Mouse (Mus musculus) cerebellum, adult 9-11 months (tissue): ENCODE data around the gene Pxn.
A peak's percentile ranks its signal among the peaks of the same experiment; 100 is the strongest.
"Not testable (repeated sequence)": the region's sequence is repeated elsewhere in the genome, so short reads cannot be mapped to it uniquely, and the experiment has no call there.

Experiments
- DNase-seq: peaks from one replicate; pipeline ENCODE4 v3.0.0; 2022

The Pxn gene

GRCm38 (mm10) chr5:115487353-115487752, 19.1 kb upstream of the Pxn start:
- DNase-seq, result peak; percentile 50

GRCm38 (mm10) chr5:115487942-115488580, 18.4 kb upstream of the Pxn start:
- peak; percentile 45 for DNase-seq

- DNase-seq, result peak; percentile 89
Observed at GRCm38 (mm10) chr5:115488841-115489698, 17.4 kb upstream of the Pxn start.

- DNase-seq, result peak; percentile 95
Observed at GRCm38 (mm10) chr5:115489699-115490637, 16.5 kb upstream of the Pxn start.

DNA sequence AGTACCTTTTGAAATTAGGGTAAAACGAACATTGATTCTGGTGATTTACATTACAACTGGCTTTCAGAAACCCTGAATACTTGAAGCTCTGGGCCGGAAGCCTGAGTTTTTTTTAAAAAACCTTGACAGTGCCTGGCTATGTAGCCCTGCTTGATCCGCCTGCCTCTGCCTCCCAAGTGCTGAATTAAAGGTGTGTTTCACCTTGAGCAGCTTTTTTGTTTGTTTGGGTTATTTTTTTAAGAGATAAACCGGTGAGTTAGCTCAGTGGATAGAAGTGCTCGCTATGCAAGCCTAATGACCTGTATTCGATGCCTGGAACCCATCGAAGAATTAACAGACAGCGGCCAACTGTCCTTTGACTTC, 15.9 kb upstream of the Pxn start:
- DNase-seq, result peak; percentile 32

DNA sequence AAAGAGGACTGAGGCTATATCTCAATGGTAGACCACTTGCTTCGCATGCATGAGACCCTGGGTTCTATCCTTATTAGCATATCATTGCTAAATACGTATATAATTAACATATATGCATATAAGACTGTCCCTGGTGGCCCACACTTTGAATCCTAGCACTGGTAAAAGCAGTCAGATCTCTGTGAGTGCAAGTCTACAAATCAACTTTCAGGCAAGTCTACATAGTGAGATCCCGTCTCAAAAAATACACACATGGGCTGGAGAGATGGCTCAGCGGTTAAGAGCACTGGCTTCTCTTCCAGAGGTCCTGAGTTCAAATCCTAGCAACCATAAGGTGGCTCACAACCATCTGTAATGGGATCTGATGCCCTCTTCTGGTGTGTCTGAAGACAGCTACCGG, 15.4 kb upstream of the Pxn start:
- no peak for DNase-seq

GRCm38 (mm10) chr5:115491771-115492322, 14.6 kb upstream of the Pxn start:
- DNase-seq, result peak; percentile 79

DNA sequence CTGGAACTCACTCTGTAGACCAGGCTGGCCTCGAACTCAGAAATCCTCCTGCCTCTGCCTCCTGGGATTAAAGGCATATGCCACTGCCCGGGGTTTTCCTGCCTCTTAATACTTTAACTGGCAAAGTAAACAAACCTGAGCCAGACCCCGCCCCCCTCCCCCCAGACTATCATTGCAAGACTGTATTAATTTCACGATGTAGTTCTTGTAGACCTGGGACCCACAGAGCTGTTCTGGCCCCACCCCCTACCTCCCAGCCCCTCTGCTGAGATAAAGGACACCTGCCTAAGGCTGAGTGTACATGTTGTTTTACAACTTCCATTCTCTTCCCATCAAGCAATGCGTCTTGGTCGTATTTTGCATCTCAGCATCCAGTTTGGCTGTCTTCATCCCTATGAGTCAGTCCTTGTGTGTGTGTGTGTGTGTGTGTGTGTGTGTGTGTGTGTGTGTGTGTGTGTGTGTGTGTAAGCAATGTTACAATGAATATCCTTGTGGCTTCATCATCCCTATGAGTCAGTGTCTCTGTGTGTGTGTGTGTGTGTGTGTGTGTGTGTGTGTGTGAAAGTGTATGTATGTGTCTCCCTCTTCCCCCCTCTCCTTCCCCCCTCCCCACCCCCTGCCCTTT, 13.7 kb upstream of the Pxn start:
- DNase-seq, result no peak

GRCm38 (mm10) chr5:115493441-115493840, 13.0 kb upstream of the Pxn start:
- no peak for DNase-seq

DNA sequence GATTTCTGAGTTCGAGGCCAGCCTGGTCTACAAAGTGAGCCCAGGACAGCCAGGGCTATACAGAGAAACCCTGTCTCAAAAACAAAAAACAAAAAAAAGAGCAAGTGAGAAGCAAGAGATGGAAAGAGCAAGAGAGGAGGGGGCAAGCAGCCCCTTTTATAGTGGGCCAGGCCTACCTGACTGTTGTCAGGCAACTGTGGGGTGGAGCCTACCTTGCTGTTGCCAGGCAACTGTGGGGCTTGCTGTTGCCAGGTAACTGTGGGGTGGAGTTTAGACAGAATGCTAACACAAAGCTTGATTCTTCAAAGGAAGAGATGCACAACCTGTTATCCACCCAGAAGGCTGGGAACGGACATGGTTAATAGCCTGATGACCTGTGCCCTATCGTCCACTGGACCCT, 10.9 kb upstream of the Pxn start:
- DNase-seq, result not testable (repeated sequence)

DNA sequence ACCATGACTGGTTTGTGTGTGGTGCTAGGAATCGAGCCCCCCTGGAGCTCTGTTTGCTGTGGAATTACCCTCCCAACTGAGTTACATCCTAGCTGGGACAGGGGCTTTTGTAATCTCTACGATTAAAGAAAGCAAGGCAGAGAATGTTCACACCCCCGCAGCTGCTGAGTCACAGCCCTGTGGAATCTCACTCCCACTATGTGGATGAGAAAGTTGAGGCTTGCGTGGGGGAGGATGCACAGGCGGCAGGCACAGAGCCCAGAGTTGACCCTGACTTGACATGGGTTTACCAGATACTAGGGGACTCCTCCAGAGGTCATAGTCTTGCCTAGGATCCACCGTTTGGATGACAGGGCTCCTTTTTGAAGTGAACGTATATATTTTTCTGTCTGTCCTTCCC, 9.4 kb upstream of the Pxn start:
- no peak for DNase-seq

DNA sequence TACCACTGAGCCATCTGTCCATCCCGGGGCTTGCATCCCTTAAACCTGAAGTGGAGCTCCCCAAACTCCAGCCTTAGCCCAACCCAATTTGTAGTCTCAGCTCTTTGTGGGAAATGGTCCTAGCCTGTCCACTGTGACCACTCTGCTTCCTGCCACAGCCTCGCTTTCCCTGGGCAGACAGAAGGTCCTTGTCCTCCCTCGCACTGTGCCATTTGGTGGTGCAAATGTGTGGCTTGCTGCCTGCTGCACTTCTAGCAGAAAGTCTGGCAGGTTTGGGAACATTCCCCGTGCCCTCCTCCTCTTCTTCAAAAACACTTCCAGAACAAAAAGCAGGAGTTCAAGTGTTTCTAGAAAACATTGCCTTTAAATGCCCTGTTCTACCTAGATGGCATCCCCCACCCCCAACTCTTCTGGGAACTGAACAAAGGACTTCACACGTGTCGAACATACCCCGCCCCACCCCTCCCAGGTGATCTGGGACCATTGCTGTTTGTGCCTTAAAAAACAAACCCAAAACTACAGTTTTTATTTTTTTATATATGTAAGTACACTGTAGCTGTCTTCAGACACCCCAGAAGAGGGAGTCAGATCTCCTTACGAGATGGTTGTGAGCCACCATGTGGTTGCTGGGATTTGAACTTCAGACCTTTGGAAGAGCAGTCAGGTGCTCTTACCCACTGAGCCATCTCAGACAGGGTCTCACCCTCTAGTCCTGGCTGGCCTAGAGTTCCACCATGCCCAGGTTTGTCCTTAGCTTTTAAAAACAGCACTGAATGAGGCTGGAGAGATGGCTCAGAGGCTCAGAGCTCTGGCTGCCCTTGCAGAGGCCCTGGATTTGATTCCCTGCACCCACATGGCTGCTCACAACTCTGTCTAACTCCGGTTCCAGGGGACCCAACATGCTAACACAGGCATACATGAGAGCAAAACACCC, 7.9 kb upstream of the Pxn start:
- no peak for DNase-seq

GRCm38 (mm10) chr5:115500383-115500935, 6.0 kb upstream of the Pxn start:
- no peak for DNase-seq

DNA sequence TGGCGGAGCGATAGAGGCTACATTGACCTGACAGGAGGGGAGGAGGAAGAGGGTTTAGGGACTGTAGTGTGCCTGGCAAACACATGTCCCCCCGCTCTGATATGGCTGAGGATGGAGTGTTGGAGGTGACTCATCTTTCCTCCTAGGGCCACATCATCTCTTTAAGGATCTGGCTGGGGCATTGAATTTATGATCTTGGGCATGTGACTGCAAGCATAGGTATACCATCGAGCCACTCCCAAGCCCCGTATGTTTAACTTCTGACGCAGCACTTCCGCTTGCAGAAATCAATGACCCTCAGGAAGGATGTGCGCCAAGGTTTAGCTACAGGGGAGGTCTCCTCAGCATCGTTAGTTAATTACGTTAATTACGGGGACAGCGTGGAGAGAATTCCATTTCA, 3.4 kb upstream of the Pxn start:
- no peak for DNase-seq

DNA sequence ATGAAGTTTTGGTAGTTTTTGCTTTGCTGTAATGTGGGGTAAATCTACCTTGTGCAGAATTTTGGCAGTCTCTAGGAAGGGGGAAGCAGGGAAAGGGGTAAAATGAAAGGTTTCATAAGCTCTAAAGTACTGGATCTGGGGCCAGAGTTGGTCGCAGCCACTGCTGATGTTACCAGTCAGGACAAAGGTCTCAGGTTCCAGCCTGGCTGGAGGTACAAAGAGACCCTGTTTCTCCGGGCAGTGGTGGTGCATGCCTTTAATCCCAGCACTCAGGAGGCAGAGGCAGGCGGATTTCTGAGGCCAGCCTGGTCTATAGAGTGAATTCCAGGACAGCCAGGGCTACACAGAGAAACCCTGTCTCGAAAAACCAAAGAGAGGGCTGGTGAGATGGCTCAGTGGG, 859 bp upstream of the Pxn start:
- not testable (repeated sequence) for DNase-seq

- DNase-seq, result peak; percentile 72
Observed at GRCm38 (mm10) chr5:115507267-115507980, 948 bp downstream of the Pxn start.

DNA sequence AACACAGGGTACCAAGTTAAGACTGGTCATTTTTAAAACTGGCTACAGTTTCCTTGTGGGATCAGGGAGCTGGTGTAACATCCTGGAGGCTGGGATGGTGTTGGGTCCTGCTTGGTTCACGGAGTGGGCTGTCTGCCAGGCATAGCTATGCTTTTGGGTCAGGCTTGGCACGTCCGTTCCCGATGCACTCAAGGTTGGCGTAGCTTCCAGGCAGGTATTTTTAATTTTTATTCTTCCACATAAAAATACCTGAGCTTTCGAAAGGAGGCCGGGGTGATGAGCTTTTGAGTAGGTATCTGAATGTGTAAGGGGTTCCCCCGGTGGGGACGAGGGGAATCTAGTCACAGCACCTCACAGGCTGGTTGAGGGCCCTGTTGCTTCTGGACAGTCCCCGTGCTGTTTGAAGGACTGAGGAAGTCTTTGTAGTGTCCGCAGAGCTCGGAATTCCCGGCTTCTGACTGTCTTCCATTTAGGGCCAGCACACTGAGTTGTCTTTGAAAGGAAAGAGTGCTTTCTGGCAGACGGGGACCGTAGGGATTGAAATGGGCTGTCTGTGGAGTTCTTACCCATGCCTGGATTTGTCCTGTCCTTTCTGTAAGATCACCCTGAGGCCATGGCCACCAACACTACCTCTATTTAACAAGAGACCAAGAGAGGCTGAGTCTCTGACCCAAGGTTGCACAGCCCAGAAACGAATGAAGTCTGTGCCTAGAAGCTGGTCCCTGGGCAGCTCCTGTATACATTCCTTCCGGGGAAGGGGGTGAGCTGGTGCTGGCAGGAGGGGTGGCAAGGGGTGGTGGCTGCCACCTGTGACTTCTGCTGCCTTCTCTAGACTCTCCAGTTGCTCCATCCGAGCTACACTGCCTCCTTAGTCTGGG, 1.7 kb downstream of the Pxn start:
- peak; percentile 81 for DNase-seq

- no peak for DNase-seq
Observed at GRCm38 (mm10) chr5:115508859-115509147, 2.3 kb downstream of the Pxn start.

GRCm38 (mm10) chr5:115509321-115509761, 2.9 kb downstream of the Pxn start:
- DNase-seq, result no peak
